Mouse (Mus musculus) 3T3-L1 (cell line): ENCODE measurements around the gene Themis.

Source experiments
- DNase-seq: peaks from one replicate; pipeline ENCODE4 v3.0.0-alpha.2; 2015; ENCODE audit warnings: low read depth, low spot score

The Themis gene

DNA sequence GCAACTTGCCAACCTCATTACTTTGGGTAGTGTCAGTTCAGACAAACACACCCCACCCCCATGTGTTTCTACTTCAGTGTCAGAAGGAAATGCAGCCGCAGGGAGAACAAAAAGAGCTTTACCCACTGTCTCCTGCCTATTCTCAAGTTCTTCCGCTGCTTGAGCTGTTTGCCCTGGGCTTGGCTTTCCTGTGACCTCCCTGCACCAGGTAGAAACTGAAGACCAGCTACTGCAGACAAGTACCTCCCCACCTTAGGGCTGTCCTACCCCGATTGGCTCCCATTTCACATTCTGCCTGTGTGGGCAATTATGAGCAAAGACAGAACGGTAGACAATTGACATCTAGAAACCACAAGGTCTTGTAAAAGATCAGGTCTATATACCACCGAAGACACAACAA lies at the start of gene Themis:
Gene Themis (plus strand): TSS at position 100 of the 400 bp plus-strand sequence.
- DNase-seq: no peak

DNA sequence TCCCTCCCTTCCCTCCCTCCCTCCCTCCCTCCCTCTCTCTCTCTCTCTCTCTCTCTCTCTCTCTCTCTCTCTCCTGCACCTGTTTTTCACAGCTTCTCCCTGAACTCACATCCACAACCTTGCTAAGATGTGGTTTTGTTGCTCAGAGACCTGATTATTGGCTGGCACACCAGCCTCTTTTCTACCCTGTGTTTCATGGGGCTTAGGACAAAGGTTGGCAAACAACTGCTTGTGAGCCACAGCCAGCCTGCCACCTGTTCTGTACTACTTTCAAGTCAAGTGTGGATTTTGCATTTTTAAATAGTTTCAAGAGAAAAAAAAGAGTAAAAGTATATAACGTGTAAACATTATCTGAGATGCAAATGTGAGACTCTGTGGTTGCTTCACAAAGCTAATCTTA lies 48.7 kb upstream of the Themis start:
- no peak for DNase-seq

DNA sequence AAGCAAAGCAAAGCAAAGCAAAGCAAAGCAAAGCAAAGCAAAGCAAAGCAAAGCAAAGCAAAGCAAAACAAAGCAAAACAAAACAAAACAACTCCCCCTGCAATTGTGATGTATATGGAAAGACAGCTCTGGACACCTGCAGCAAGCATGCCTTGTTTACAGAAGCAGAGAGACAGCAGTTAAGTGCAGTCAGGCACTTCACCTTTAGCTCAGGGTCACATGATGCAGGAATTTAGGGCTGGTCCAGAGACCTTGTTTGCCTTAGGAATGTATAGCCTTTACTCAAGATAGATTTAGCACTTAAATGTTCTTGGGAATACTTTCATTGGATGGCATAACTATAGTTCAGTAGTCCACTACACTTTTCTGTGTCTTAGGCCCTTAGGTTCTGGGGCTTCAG lies 32.1 kb upstream of the Themis start:
- no peak for DNase-seq

DNA sequence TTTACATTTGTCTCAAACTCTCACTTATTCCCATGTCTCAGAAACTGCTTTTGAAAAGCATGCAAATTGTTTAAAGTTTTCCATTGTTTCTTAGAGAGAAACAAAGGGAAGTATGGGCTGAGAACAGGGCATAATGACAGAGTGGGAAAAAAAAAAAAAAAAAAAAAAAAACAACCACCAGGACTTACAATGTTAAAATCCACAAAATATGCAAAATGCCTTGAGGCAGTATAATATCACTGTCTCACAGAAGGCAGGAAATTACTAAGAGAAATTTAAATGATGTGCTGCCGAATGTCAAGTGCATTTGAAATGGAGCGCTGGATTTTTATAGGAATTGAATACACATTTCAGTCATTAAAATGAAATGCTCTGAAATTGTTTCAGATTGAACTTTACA lies 26.3 kb upstream of the Themis start:
- DNase-seq: no peak

DNA sequence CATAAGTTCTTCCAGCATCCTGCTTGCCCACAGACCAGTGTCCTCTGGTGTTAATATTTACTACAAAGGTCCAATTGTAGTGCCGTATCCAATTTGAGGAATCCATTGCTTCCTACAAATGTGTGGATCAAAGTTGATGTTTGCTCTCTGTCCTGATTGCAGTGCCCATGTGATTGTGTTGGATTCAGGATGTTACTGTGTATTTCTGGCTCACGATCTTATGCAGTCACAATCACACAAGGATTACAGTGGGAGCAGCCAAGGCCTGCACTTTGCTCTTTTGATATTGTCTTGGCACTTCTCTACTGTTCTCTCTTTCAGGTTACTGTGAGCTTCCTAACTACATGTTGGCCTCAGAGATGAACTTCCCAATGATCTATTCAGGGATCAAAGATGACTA lies 20.3 kb upstream of the Themis start:
- no peak for DNase-seq

DNA sequence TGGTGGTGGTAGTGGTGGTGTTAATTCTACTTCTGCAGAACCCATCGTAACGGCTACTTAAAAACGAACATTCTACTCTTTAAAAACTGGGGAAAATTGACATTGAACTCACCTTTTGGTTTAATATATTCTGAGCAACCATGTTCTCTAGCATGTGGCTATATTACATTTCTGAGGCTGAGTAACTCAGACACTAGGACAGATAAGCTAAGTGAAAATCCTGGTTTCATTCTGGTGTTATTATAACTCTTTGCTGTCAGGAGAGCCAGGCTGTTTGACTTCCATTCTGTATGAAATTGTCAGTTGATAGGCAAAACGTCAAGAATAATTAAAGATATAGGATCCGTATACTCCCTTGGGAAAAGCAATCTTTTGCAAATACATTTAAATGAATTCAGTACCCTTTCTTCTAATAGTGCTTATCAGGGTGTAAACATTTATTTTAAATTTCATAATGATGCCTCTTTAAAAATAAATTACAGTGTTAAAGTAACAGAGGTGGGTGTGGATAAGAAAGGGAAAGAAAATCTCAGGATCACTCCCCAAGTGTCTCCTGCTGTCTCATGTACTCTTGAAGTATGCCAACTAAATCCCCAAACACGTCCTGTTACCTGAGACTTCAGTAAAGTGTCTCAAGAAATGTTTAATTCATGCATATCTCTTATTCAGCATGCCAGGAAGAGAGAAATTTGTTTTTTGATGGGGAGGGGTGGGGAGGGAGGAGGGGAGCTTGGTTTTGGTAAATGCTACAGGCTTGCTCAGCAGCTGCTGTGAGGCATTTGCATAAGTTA lies 18.9 kb upstream of the Themis start:
- no peak for DNase-seq

DNA sequence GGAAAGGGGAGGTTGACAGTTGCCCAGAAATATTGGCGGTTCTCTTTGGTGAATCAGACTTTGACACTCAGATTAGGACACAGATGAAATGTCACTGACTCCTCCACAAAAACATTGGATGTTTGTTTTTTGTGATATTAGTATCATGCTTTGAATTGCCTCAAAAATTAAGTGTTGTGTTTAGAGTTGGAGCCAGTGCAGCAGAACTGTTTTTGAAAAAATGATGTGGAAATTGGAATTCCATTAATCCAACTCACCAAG lies 18.3 kb upstream of the Themis start:
- no peak for DNase-seq

DNA sequence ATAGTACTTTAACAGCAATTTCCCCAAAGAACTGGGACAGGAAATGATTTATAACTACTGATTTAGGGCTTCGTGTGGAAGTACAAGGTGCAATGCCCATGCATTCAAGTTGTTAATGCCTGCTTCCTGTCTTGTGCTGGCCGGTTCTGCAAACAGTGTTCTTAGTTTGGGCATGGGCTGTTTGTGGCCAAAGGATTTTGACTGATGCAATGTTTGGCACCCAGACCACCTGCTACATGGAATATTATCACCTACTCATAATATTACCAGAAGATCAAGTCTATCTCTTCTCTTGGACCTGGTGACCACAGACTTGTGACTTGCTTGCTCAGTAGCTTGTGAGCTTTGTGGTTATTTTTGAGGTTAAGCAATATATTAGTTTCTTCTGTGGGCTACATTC lies 16.2 kb upstream of the Themis start:
- DNase-seq: no peak

DNA sequence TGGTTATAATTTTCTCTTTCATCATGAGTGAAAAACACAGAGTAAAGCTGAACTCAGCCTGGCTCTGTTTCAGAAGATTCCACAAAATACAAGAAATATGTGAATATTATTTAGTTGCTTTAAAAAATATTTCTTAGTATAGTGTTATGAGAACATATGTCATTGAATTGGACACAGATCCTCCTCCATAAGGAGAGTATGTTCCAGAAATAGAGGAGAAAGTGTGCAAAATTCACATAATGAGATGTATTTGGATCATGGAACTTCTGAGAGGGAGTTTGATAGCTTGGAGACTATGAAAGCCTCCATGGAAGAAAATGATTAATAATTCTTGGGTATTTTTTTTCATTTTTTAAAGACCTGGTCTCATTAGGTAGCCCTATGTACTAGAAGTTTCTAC lies 13.4 kb upstream of the Themis start:
- DNase-seq: no peak

DNA sequence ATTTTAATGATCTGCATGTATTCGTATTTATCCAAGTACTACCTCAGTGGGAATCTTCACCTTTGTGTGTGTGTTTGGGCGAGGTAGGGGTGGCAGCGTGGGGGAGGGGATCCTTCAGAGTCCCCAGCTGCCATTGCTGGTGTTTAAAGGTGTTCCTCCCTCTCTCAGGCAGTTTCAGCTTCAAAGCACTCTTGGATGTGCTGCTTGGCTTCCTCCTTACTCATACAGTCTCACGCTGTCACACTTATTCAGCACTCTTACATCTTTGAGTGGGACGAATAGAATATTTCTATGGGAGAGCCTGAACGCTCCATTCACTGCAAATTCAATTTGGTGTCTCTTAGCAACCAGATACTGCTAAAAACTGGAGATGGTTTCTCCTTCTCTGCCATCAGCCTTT lies 3.0 kb upstream of the Themis start:
- no peak for DNase-seq

DNA sequence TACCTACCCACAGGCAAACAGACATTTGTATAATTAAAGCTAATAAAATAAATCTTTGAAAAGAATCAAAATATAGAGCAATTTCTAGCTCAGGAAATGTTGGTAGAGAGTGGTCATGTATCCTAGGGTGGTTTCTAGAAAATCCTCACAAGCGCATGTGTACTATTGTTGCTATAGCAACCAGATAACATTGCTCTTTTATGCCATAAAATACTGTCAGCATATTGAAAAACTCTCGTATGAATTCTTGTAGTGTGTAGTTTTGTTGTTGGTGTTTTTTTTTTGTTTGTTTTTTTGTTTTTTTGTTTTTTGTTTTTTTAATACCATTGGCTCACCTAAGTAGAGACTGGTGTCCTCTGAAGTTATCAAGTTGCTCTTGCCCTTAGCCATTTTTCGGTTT lies 5.8 kb downstream of the Themis start:
- no peak for DNase-seq

DNA sequence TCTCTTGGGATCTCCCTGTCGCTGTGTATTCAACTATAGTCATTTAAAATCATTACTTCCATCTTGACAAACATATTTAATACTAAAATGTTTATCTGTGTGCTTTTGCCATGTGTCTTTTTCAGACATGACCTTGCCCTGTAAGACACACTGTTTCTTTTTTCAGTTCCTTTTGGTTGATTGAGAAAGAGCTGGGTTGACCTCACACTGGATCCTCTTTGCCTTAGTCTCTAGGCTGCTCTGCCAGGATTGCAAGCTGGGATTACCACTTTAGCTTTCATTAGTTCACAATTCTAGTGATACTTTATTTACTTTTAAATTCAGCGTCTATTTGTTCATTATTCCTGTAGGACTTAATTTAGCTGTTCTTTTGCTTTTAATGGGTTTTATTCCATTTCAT lies 7.2 kb downstream of the Themis start:
- DNase-seq: no peak

DNA sequence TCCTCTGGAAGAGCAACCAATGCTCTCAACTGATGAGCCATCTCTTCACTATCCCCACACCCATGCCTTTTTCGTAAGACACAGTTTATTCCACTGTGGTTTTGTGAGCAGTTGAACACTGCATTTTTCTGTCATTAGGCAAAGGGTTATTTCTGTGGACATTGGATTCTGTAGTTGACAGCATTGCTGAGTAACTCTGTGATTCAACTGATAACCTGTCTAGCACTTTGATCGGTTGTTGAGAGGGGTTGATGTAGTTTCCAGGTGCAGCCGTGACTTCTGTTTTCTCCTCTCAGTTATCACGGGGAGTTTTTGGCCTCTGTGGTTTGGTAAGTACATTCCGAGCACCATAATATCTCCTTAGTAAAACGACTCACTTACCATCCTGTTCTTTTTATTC lies 26.8 kb downstream of the Themis start:
- DNase-seq: peak; percentile 69

DNA sequence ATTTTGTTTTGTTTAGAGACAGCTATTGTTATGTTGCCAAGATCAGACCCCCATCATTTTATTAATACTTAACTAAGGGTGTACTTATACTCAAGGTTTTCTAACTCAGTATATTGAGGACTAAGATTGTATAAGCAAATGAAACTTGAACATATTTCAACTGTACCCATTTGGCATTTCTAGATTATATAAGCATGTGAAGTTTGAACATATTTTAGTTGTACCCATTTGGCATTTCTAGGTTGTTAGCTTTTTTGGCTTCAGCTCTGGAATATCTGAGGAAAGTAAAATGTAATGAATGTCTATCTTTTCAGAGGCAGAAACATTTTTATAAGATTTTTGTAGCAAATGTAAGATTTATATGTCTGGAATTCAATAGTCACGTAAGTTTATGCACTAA lies 27.9 kb downstream of the Themis start:
- no peak for DNase-seq

DNA sequence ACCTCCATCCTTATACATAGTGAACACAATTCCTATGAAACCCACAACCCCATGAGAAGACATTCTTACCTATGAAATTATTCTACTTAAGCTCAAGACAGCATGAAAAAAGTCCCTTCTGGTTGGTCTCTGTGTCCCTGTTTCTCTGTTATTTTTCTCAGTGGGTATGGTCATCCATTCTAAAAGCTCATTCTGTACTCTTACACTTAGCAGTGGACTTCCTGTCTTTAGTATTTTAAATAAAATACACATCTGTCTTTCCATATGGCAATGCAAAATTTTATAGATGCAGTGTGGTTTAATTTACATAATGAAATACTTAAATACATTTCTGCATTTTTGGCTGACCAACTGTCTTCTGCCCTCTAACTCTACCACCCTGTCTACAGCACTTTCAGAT lies 30.0 kb downstream of the Themis start:
- no peak for DNase-seq

DNA sequence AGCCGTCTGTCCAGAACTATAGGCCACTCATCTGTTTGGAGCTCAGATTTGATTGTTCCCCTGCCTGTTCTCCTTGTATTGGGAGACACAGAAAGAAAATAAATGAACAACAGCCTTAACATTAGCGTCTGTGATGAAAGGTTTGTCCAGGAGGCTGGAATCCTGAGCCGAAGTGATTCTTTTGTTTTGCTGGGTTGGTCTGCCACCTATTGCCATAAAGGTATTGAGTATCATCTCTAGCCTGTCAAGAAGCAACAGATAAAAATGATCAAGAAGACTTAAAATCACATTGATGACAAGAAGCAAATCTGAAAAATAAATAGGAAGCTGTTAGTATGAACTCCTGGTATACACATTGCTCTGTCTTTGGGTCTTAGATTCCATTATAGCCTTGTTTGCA lies 53.7 kb downstream of the Themis start:
- no peak for DNase-seq

DNA sequence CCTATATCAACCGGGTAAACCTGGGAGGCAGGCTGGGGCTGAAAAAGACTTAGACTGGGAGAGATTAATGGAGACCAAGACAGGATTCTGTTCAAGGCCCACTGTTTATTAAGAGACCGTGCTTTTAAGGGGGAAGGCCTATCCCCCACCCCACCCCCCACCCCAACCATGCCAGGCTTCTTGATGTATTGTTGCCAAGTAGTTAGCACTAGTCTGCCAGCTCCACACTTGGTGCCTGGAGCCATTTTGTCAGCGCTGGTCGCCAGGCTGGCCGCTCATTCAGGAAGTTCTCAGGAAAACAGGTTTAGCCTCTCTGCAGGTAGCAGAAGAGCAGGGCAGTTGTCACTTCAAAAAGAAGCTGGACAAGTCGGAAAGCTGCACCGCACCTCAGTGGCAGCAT lies 55.1 kb downstream of the Themis start:
- DNase-seq: no peak

DNA sequence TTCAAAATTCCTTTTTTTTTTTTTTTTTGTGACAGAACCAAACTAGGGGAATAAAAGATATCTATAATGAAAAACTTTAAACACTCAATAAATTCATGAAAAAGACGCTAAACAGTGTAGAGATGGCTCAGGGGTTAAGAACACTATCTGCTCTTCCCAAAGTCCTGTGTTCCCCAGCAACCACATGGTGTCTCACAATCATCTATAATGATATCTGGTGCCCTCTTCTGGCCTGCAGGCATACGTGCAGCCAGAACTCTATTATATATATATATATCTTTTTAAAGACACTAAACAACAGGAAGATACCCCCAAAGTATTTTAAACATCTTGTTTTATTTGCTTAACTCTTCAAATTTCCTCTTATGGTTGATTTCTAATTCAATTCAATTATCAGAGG lies 62.0 kb downstream of the Themis start:
- DNase-seq: peak; percentile 68

DNA sequence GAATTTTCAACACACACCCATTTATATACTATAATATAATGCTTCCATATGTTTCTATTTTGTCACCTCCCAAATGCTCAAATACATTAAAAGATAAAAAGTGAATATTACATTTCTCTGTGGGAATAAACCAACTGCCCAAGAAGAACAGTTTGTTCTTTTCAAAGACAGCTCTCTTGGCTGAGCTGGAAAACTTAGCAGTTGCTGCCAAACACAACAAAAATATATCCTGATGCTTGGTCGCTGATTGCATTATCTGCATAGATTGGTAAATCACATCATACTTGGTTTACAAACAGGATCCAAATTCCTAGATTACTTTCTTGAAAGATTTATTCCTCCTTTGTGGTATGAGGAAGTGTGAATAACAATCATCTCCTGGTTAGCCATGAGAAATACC lies 69.8 kb downstream of the Themis start:
- no peak for DNase-seq

DNA sequence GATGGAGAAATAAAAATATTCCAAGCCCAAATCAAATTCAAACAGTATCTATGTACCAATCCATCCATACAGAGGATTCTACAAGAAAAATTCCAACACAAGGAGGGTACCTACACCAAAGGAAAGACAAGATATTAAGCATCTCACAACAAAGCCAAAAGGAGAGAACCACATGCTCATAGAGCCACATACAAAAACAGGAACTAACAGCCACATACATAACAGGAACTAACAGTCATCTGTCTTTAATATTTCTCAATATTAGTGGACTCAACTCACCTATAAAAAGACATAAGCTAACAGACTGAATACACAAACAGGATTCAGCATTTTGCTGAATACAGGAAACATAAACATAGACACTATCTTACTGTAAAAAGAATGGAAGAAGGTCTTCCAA lies 78.3 kb downstream of the Themis start:
- DNase-seq: no peak

DNA sequence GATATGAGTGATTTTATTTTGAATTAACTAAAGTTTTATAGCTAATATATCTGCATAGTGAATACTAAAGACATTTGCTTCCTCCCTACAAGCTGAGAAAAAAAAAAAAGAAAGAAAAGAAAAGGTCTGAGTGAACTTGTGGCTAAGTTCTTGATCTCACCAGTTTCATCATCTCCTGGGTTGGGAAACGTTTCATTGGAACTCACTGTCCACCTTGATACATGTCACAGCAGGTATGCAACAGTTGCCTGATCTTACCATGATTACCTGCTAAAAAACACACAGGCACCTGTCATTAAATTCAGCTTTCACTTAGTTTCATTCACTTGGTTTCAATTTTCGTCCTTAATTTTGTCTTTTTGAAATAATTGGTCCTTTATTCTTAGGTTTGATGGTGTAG lies 85.2 kb downstream of the Themis start:
- no peak for DNase-seq

DNA sequence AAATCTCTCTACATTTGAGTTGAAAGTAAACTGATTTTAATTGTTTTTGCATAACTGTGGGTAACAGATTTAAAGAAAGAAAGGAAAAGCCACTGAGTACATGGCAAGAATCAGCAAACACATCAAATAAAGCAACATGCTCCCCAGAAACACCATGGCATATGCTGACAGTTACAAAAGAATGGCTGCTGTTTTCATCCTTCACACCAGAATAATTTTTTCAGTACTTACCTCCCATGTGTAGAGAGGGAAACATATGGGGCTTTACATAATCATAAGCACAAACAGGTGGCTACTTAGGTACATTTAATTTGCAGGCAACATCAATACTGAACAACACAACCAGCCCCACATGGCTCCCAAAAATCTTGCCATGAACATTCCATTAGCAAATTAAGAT lies 86.8 kb downstream of the Themis start:
- no peak for DNase-seq

DNA sequence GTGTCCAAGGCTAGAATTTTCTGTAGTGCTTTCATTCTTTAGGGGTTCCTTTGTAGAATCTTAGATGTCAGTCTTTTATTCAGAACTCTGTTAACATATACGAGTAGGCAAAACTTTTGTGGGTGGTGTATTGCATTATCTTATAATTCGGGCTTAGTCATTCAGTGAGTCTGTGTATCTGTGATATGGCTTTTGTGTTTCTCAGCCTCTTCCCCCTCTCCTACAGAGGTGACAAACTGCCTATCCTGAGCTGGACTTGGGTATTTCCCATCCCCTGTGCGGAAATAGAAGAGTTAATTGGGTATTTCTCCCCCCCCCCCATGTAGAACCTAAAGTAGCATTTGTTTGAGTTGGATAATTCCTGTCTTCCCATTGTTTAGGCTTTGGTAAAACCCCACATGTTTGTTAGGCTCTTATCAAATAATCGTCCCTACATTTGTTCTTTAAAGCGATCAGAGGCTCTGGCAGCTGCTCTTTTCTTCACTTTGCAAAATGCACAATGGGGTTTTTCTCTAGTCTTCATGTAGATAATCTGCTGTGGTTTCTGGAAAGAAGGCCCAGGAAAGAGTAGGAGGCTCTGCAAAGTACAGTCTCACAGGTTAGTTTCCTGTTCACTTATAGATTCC lies 108.7 kb downstream of the Themis start:
- DNase-seq: no peak

DNA sequence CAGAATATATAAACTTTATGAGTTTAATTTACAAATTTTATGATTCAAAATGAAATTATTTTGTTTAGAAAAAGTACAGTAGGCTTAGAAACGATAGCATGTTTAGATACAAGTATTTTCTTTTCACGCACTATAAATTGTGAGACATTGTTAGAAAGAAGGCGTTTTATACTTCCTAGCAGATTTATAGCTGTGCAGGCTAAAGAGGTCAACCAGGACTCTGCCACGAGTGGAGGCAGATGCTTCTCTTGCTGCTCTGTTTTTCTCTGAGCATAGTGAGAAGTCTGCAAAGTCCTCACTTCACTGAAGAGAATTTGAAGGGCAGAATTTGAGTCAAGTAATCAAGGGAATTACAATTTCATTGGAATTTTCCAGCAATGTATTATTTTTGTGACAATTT lies 131.3 kb downstream of the Themis start:
- no peak for DNase-seq
